Mouse (Mus musculus) kidney, embryonic 16.5 days (tissue): ENCODE data around the gene Chrm4. TPM values are rescaled to one million over a fixed set of nuclear protein-coding genes. Genes with fewer than 3 reads are reported as not detected.

Experiments used
- ATAC-seq: fragments of 200-750 bp; cut with Nextera tagmentation; 2 replicates; pipeline ENCODE4 v1.8.0; 2017; ENCODE audit warnings: moderate TSS enrichment; ENCODE audit not compliant: low FRiP score, low TSS enrichment
- H3K27ac ChIP-seq: fragments of 300-500 bp; sonication (generic); 2 replicates; pipeline ENCODE4 v1.5.1; 2014; ENCODE audit warnings: low read length
- H3K27me3 ChIP-seq: fragments of 300-500 bp; sonication (generic); 2 replicates; pipeline ENCODE4 v1.6.1; 2014; ENCODE audit warnings: low read length, control low read depth, mixed read lengths; ENCODE audit not compliant: insufficient read depth
- H3K36me3 ChIP-seq: fragments of 300-500 bp; sonication (generic); 2 replicates; pipeline ENCODE4 v1.6.1; 2014; ENCODE audit warnings: low read length, control low read depth, mixed read lengths; ENCODE audit not compliant: insufficient read depth
- H3K4me1 ChIP-seq: fragments of 300-500 bp; sonication (generic); 2 replicates; pipeline ENCODE4 v1.6.1; 2014; ENCODE audit warnings: low read length, control low read depth, mixed read lengths; ENCODE audit not compliant: insufficient read depth
- H3K4me2 ChIP-seq: fragments of 300-500 bp; sonication (generic); replicated peaks from 2 replicates; pipeline ENCODE4 v1.6.1; 2014; ENCODE audit warnings: low read depth, low read length
- H3K4me3 ChIP-seq: fragments of 300-500 bp; sonication (generic); 2 replicates; pipeline ENCODE4 v1.5.1; 2014; ENCODE audit warnings: mild to moderate bottlenecking, low read length
- H3K9ac ChIP-seq: fragments of 300-500 bp; sonication (generic); replicated peaks from 2 replicates; pipeline ENCODE4 v1.6.1; 2014; ENCODE audit warnings: low read length
- H3K9me3 ChIP-seq: fragments of 300-500 bp; sonication (generic); 2 replicates; pipeline ENCODE4 v1.6.1; 2016; ENCODE audit warnings: low read length, control low read depth
- WGBS: fragments of 180-500 bp; shearing (Covaris S2); extraction: QIAGEN DNeasy Blood & Tissue Kit; methylation state at CpG from one replicate; pipeline ENCODE4 v1.1.7; 2014; 5-methylcytosine and 5-hydroxymethylcytosine counted together
- polyA plus RNA-seq: library from polyadenylated mRNA; unstranded; fragments of >200 nt; fragmentation: Nextera tagmentation; extraction: Ambion mirVana; gene quantifications from 2 replicates; pipeline ENCODE4 v1.2.1, GENCODE M21; 2015

The Chrm4 gene
- polyA plus RNA-seq, 1 experiment from 2014 or later = 0.11 TPM

GRCm38 (mm10) chr2:91903171-91903925 lies 23.7 kb upstream of the Chrm4 start:
- no peak overlapping the region for H3K27ac ChIP-seq
- 91% methylated on average over 3 of the region's 3 CpGs for WGBS
- H3K4me2 ChIP-seq = no peak overlapping the region
- no peak overlapping the region for H3K4me3 ChIP-seq
- no peak for ATAC-seq
- H3K27me3 ChIP-seq = no peaks in the 10 kb centered on the region
- no peaks in the 10 kb centered on the region for H3K9me3 ChIP-seq
- peaks cover 22% of the 10 kb centered on the region for H3K36me3 ChIP-seq
- H3K9ac ChIP-seq = no peak overlapping the region
- no peaks in the 10 kb centered on the region for H3K4me1 ChIP-seq

- no peaks in the 10 kb centered on the region for H3K27me3 ChIP-seq
- no peaks in the 10 kb centered on the region for H3K4me1 ChIP-seq
- 81% methylated on average over 5 of the region's 5 CpGs for WGBS
- H3K4me3 ChIP-seq = no peak overlapping the region
- no peak overlapping the region for H3K27ac ChIP-seq
- peaks cover 23% of the 10 kb centered on the region for H3K36me3 ChIP-seq
- no peak for ATAC-seq
- no peak overlapping the region for H3K9ac ChIP-seq
- no peaks in the 10 kb centered on the region for H3K9me3 ChIP-seq
- no peak overlapping the region for H3K4me2 ChIP-seq
These were observed 22.3 kb upstream of the Chrm4 start for GRCm38 (mm10) chr2:91904618-91905307.

- Histone ChIP-seq H3K4me3 (no peak overlapping the region), H3K27ac (no peak overlapping the region), H3K9me3 (no peaks in the 10 kb centered on the region), H3K4me1 (no peaks in the 10 kb centered on the region), H3K36me3 (peaks cover 21% of the 10 kb centered on the region), H3K4me2 (no peak overlapping the region), H3K9ac (no peak overlapping the region), H3K27me3 (no peaks in the 10 kb centered on the region)
- 91% methylated on average over 2 of the region's 2 CpGs for WGBS
- ATAC-seq = no peak
These were observed 20.9 kb upstream of the Chrm4 start for GRCm38 (mm10) chr2:91906141-91906540.

- no peak for ATAC-seq
- Histone ChIP-seq H3K4me2 (no peak overlapping the region), H3K4me1 (no peaks in the 10 kb centered on the region), H3K36me3 (peaks cover 61% of the 10 kb centered on the region), H3K27ac (no peak overlapping the region), H3K4me3 (no peak overlapping the region), H3K9me3 (no peaks in the 10 kb centered on the region), H3K27me3 (no peaks in the 10 kb centered on the region), H3K9ac (no peak overlapping the region)
- 73% methylated on average over 3 of the region's 3 CpGs for WGBS
These were observed 14.4 kb upstream of the Chrm4 start for GRCm38 (mm10) chr2:91912616-91913015.

DNA sequence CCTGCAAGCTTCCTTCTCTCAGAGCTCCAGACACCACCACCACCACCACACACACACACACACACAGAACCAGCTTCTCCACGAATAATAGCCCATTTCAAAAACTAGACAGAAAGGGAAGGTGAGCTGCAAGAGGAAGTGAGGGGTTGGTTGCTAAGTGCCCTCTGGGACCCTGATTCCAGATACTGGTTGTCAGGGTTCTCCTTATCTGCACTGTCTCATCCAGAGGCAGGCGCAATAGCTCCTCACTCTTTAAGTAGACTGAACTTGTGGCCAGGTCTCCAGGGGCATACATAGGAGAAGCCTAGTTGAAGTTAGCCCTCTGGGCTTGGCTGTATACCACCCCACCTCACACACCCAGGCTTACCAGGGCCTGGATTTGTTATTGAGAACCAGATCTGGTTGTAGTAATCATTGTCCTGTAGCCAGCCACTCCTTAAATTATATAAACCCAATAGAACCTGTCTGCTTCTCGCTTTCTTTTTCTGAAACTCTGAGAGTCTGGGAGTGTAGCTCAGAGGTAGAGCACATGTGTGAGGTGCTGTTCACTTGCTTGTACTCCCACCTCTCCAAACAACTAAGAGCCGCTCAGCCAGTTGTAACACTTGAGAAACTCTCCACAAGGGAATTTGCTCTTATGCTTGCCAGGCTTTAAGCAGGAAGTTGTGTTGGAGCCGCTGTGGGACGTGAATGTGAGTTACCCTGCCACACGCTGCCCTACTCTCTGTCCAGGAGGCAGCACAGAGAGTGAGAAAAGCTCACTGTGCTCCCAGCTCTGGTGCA lies 13.5 kb upstream of the Chrm4 start:
- no peaks in the 10 kb centered on the region for H3K4me1 ChIP-seq
- 84% methylated on average over 7 of the region's 7 CpGs for WGBS
- no peaks in the 10 kb centered on the region for H3K9me3 ChIP-seq
- H3K36me3 ChIP-seq = peaks cover 66% of the 10 kb centered on the region
- no peak overlapping the region for H3K9ac ChIP-seq
- H3K27ac ChIP-seq = no peak overlapping the region
- no peak overlapping the region for H3K4me2 ChIP-seq
- H3K4me3 ChIP-seq = no peak overlapping the region
- no peak for ATAC-seq
- H3K27me3 ChIP-seq = no peaks in the 10 kb centered on the region

DNA sequence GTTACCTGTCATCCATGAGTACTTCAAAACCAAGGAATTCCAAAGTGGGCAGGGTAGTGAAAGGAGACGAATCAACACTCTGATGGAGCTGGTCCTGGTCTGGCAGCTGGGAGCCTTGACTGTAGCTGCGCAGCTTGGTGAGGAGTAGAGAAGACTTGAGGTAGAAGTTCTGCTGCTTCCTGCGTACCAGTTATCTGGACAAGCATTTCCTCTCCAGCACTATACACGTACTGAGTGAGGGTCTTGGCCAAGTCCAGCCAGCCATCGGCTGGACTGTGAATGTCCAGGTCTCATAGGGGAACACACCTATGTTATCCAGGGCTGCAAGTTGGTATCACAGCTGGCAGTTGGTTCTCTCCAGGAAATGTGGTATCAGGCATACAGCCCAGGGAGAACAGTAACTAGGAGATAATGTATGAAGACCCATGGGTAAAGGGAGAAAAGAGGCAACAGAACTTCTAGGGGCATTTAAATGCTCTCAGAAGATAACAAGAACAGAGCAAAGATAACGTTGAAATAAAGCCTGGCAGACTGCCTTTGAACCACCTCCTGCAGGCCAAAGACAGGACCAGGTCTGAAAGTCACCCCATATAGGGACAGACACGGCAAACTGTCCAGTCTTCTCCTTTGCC lies 10.6 kb upstream of the Chrm4 start:
- WGBS = 93% methylated on average over 7 of the region's 7 CpGs
- Histone ChIP-seq H3K27ac (no peak overlapping the region), H3K4me1 (peaks cover 3% of the 10 kb centered on the region; the same call in 1 of the 2 replicates)

GRCm38 (mm10) chr2:91917096-91917495 lies 10.0 kb upstream of the Chrm4 start:
- 89% methylated on average over 7 of the region's 7 CpGs for WGBS
- Histone ChIP-seq H3K9me3 (no peaks in the 10 kb centered on the region), H3K9ac (no peak overlapping the region), H3K36me3 (peaks cover 49% of the 10 kb centered on the region), H3K4me2 (no peak overlapping the region), H3K27me3 (peaks cover 16% of the 10 kb centered on the region), H3K27ac (no peak overlapping the region), H3K4me3 (no peak overlapping the region), H3K4me1 (peaks cover 9% of the 10 kb centered on the region; the same call in 1 of the 2 replicates)
- no peak for ATAC-seq

More for the DNA sequence above, 10.6 kb upstream of the Chrm4 start:
- Histone ChIP-seq H3K36me3 (peaks cover 55% of the 10 kb centered on the region), H3K4me3 (no peak overlapping the region), H3K9ac (no peak overlapping the region), H3K4me2 (no peak overlapping the region), H3K27me3 (peaks cover 10% of the 10 kb centered on the region), H3K9me3 (no peaks in the 10 kb centered on the region)
- no peak for ATAC-seq

DNA sequence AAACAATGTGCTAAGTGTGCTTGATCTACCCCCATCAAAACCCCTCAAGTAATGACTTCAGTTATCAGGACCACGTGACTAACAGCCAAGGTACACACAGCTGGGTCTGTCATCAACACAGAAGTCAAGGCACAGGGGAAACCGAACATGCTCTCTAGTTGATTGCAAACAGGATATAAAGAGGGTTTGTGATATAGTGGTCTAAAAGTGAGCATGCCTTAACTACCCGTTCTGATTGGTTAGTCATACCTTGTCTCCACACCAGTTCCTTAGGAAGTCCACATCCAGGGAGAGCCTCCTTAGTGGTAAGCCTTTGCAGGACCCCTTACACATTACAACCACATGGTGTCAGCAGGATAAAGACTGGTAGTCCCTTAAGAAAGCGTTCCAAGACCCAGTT lies 6.9 kb upstream of the Chrm4 start:
- WGBS = 72% methylated on average over 4 of the region's 4 CpGs
- no peak overlapping the region for H3K4me2 ChIP-seq
- ATAC-seq = no peak

DNA sequence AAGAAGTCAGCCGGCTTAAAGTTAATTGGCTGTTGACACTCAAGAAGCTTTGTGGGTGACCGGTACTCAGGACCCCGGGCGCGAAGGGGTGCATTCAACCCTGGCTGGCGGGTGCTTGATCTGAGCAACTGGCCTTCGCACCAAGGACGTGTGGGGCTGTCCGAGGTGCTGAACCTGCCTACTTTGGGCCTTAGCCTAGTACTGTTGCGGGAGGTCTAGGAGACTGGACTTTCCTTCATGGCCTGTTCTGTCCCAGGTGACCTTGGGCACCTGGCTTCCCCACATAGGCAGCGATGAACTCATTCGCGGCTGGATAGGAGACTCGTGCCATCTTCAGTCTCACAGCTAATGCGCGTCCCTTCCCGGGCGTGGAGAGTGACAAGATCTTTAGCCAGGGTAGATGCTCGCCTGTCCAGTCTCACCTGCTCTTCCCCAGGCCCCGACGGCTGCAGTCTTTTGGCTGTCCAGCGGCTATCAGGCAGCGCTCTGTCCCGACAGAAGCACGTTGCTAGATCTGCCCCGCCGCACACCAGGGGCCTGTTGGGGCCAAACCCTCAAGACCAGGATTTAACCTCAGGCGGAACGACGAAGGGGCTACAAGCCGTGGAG lies 5.8 kb upstream of the Chrm4 start:
- peak overlapping the region; percentile 62 for H3K4me3 ChIP-seq
- no peak overlapping the region for H3K9ac ChIP-seq
- H3K9me3 ChIP-seq = no peaks in the 10 kb centered on the region
- ATAC-seq = peak; percentile 9; the same call in 1 of the 2 replicates
- WGBS = 4% methylated on average over 31 of the region's 31 CpGs
- H3K27me3 ChIP-seq = peaks cover 42% of the 10 kb centered on the region
- peak overlapping the region; percentile 98 for H3K4me2 ChIP-seq
- no peak overlapping the region for H3K27ac ChIP-seq
- peaks cover 22% of the 10 kb centered on the region for H3K36me3 ChIP-seq
- peaks cover 27% of the 10 kb centered on the region for H3K4me1 ChIP-seq

More for the DNA sequence above, 6.9 kb upstream of the Chrm4 start:
- Histone ChIP-seq H3K4me1 (peaks cover 27% of the 10 kb centered on the region), H3K27ac (no peak overlapping the region), H3K4me3 (no peak overlapping the region), H3K9me3 (no peaks in the 10 kb centered on the region), H3K9ac (no peak overlapping the region), H3K36me3 (peaks cover 30% of the 10 kb centered on the region), H3K27me3 (peaks cover 42% of the 10 kb centered on the region)
